Mouse (Mus musculus) frontal cortex, postnatal 14 days (tissue): ENCODE data around the gene Magi3.

Experiments used
- DNase-seq, 2 experiments: peaks; one replicate each; pipeline ENCODE4 v3.0.0; 2022; ENCODE audit warnings: low spot score in 2 of 2

The Magi3 gene

GRCm38 (mm10) chr3:104220295-104220965, at the start of gene Magi3:
Magi3 (minus strand) TSS chr3:104220374.
- peak; percentile 96 for DNase-seq

- DNase-seq = no peak
Observed at GRCm38 (mm10) chr3:104264530-104265145, 44.5 kb upstream of the Magi3 start.

GRCm38 (mm10) chr3:104260221-104260620, 40.0 kb upstream of the Magi3 start:
- DNase-seq = no peak

- no peak for DNase-seq
Observed at GRCm38 (mm10) chr3:104259168-104259567, 39.0 kb upstream of the Magi3 start.

- no peak for DNase-seq
Observed at GRCm38 (mm10) chr3:104257041-104257440, 36.9 kb upstream of the Magi3 start.

GRCm38 (mm10) chr3:104253760-104254159, 33.6 kb upstream of the Magi3 start:
- no peak for DNase-seq

- DNase-seq = no peak
Observed at GRCm38 (mm10) chr3:104247850-104248249, 27.7 kb upstream of the Magi3 start.

- DNase-seq = no peak
Observed at GRCm38 (mm10) chr3:104247057-104247456, 26.9 kb upstream of the Magi3 start.

- DNase-seq = no peak
Observed at GRCm38 (mm10) chr3:104244373-104244772, 24.2 kb upstream of the Magi3 start.

GRCm38 (mm10) chr3:104243972-104244371, 23.8 kb upstream of the Magi3 start:
- no peak for DNase-seq

GRCm38 (mm10) chr3:104239785-104240184, 19.6 kb upstream of the Magi3 start:
- DNase-seq = no peak

- DNase-seq = no peak
Observed at GRCm38 (mm10) chr3:104239376-104239775, 19.2 kb upstream of the Magi3 start.

- no peak for DNase-seq
Observed at GRCm38 (mm10) chr3:104237846-104238440, 17.8 kb upstream of the Magi3 start.

GRCm38 (mm10) chr3:104236029-104236428, 15.9 kb upstream of the Magi3 start:
- DNase-seq = no peak

GRCm38 (mm10) chr3:104235099-104235498, 14.9 kb upstream of the Magi3 start:
- no peak for DNase-seq

- no peak for DNase-seq
Observed at GRCm38 (mm10) chr3:104233366-104234312, 13.5 kb upstream of the Magi3 start.

- no peak for DNase-seq
Observed at GRCm38 (mm10) chr3:104227438-104228111, 7.4 kb upstream of the Magi3 start.

- no peak for DNase-seq
Observed at GRCm38 (mm10) chr3:104226731-104227130, 6.6 kb upstream of the Magi3 start.

GRCm38 (mm10) chr3:104221156-104221555, 982 bp upstream of the Magi3 start:
- no peak for DNase-seq

GRCm38 (mm10) chr3:104219531-104220294, 461 bp downstream of the Magi3 start:
- DNase-seq = peak; percentile 38 to 40

- peak in 1 of 2 experiments; percentile 14 for DNase-seq
Observed at GRCm38 (mm10) chr3:104218926-104219325, 1.2 kb downstream of the Magi3 start.
